13 mouse cellular contexts compared by ENCODE assay signal in the genomic region with DNA sequence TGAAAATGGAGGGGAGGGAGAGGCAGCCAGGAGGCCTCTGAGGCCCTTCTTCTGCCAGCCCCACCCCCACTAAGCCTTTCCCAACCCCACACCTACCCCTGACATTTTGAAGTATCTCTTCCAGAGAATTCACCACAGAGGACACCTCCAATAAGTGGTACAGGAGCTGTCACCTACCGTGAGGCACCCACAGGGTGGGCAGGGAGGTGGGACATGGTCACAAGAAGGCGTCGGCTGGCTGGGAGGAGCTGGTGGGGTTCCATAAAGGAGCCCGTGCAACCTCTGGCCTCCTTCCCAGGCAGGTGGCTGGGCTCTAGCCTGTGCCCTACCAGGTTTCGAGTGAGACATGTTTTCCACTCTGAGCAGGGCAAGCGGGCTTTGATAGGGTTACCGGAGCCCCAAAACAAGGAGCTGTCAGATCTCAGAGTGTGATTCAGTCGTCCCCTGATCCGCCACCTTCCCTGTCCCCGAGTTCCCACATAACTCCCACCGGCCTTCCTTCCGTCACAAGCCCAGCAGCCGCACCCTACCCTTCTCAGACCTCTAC.
"Had no signal": no experiment of that assay in that cellular context is flagged by ENCODE, and none has a peak within 500 bp of the region (broad histone marks: within the 10 kb centered on the region; RNA-seq: fewer than 3 reads in every experiment).

No protein-coding gene starts in this region.

- H3K4me3 ChIP-seq: kidney, embryonic 15.5 days; left cerebral cortex, adult 2 months; limb, embryonic 10.5 days; liver, embryonic 15.5 days; stomach, embryonic 15.5 days had no signal

- H3K4me1 ChIP-seq: kidney, embryonic 15.5 days; stomach, embryonic 15.5 days had no signal

- H3K36me3 ChIP-seq: kidney, embryonic 15.5 days; limb, embryonic 10.5 days; liver, embryonic 15.5 days; stomach, embryonic 15.5 days had no signal

- DNase-seq: kidney, adult 18-20 months; kidney, postnatal 14 days; lung, adult 2 months; thymus, postnatal 4 days had no signal

- H3K27me3 ChIP-seq: kidney, embryonic 15.5 days; liver, embryonic 15.5 days; stomach, embryonic 15.5 days had no signal

- H3K9me3 ChIP-seq: kidney, embryonic 15.5 days; limb, embryonic 10.5 days; liver, embryonic 15.5 days; stomach, embryonic 15.5 days had no signal

- H3K27ac ChIP-seq: kidney, embryonic 15.5 days; left cerebral cortex, adult 2 months; limb, embryonic 10.5 days; liver, embryonic 15.5 days; stomach, embryonic 15.5 days had no signal

- H3K4me2 ChIP-seq: kidney, embryonic 15.5 days; liver, embryonic 11.5 days; midbrain, embryonic 11.5 days; stomach, embryonic 15.5 days had no signal

- ATAC-seq: lung, postnatal 0 days; midbrain, embryonic 16.5 days had no signal

- H3K9ac ChIP-seq: kidney, embryonic 15.5 days; liver, embryonic 15.5 days; stomach, embryonic 15.5 days had no signal
